7 mouse cellular contexts compared by ENCODE assay signal in the genomic region with DNA sequence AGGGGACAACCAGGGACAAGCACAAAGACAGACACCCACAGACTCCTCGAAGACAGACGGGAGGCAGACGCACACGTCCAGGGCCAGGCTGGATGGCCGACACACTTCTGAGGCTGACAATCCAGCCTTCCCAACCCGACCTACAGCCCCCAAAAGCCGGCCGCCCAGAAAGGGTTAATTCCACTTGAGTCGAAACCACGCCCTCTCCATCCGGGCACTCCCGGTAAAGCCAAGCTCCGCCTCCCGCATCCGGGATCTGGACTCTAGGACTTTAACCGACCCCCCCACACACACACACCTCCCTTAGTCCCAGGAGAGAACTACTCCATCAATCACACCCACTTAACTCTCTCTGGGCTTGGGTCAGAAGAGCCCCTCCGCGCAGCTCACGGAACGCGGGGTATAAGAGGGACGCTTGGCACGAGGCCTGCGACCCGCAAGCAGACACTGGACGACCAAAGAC. TPM values are rescaled to one million over a fixed set of nuclear protein-coding genes. Genes with fewer than 3 reads are reported as not detected.
A peak's percentile ranks its signal among the peaks of the same experiment; 100 is the strongest.
DNase-seq lines count a peak whose midpoint lies in the region; ATAC-seq and TF ChIP-seq lines count a peak whose summit lies in the region.

No protein-coding gene starts in this region.

- H3K4me3 ChIP-seq in bone marrow macrophage, adult 2 months (ENCODE audit: insufficient read depth, low read length) = peak overlapping the region; percentile 82
- H3K4me3 ChIP-seq in embryonic facial prominence, embryonic 14.5 days (ENCODE audit: low read depth, low read length) = peak overlapping the region; percentile 77
- H3K4me3 ChIP-seq in limb, embryonic 15.5 days = peak overlapping the region; percentile 62
- peak overlapping the region; percentile 73 for H3K4me3 ChIP-seq in midbrain, postnatal 0 days (ENCODE audit: low read depth, low read length)

- peak overlapping the region; percentile 92 for H3K4me2 ChIP-seq in embryonic facial prominence, embryonic 14.5 days (ENCODE audit: low read depth, low read length)
- peak overlapping the region; percentile 94 for H3K4me2 ChIP-seq in limb, embryonic 15.5 days
- peak overlapping the region; percentile 94 for H3K4me2 ChIP-seq in midbrain, postnatal 0 days (ENCODE audit: low read depth, low read length, poor library complexity, severe bottlenecking)

- peak overlapping the region; percentile 90 for H3K9ac ChIP-seq in embryonic facial prominence, embryonic 14.5 days (ENCODE audit: low read depth, low read length)
- peak overlapping the region; percentile 68 for H3K9ac ChIP-seq in limb, embryonic 15.5 days
- peak overlapping the region; percentile 98 for H3K9ac ChIP-seq in midbrain, postnatal 0 days (replicated peaks; ENCODE audit: low read length, poor library complexity, severe bottlenecking)

- no peaks in the 10 kb centered on the region for H3K27me3 ChIP-seq in embryonic facial prominence, embryonic 14.5 days (replicated peaks; ENCODE audit: control insufficient read depth, insufficient read depth, low read length)
- no peaks in the 10 kb centered on the region for H3K27me3 ChIP-seq in limb, embryonic 15.5 days
- no peaks in the 10 kb centered on the region for H3K27me3 ChIP-seq in midbrain, postnatal 0 days (ENCODE audit: insufficient read depth, low read length)

- H3K9me3 ChIP-seq in embryonic facial prominence, embryonic 14.5 days (ENCODE audit: control insufficient read depth, low read length) = no peaks in the 10 kb centered on the region
- no peaks in the 10 kb centered on the region for H3K9me3 ChIP-seq in limb, embryonic 15.5 days
- H3K9me3 ChIP-seq in midbrain, postnatal 0 days (ENCODE audit: low read length) = no peaks in the 10 kb centered on the region

- peak; percentile 44 for ATAC-seq in embryonic facial prominence, embryonic 14.5 days (ENCODE audit: low read depth)
- peak; percentile 55 for ATAC-seq in limb, embryonic 15.5 days (ENCODE audit: insufficient number of reproducible peaks, low FRiP score, low TSS enrichment, low read depth)
- ATAC-seq in midbrain, postnatal 0 days (ENCODE audit: low FRiP score) = peak; percentile 62

- TF ChIP-seq POLR2A in bone marrow macrophage, adult 2 months (IDR thresholded peaks at IDR 0.05; ENCODE audit: borderline replicate concordance, low read depth, low read length) = no peak; the same call in 1 of the 2 replicates

- H3K27ac ChIP-seq in bone marrow macrophage, adult 2 months (ENCODE audit: insufficient read depth, low read depth, low read length) = peak overlapping the region; percentile 87
- peak overlapping the region; percentile 97 for H3K27ac ChIP-seq in embryonic facial prominence, embryonic 14.5 days (replicated peaks; ENCODE audit: low read depth, low read length)
- H3K27ac ChIP-seq in limb, embryonic 15.5 days = peak overlapping the region; percentile 98
- H3K27ac ChIP-seq in midbrain, postnatal 0 days (ENCODE audit: low read depth, low read length) = peak overlapping the region; percentile 89

- H3K36me3 ChIP-seq in embryonic facial prominence, embryonic 14.5 days (ENCODE audit: control insufficient read depth, insufficient read depth, low read length) = peaks cover 38% of the 10 kb centered on the region
- H3K36me3 ChIP-seq in limb, embryonic 15.5 days = peaks cover 28% of the 10 kb centered on the region
- H3K36me3 ChIP-seq in midbrain, postnatal 0 days (ENCODE audit: insufficient read depth, low read length) = peaks cover 24% of the 10 kb centered on the region

- no peak for TF ChIP-seq CTCF in bone marrow macrophage, adult 2 months (IDR thresholded peaks at IDR 0.05; ENCODE audit: low read depth, low read length)
- no peak for TF ChIP-seq CTCF in midbrain, postnatal 0 days (IDR thresholded peaks at IDR 0.05)

- peaks cover 29% of the 10 kb centered on the region for H3K4me1 ChIP-seq in bone marrow macrophage, adult 2 months (ENCODE audit: control insufficient read depth, insufficient read depth, low read length)
- H3K4me1 ChIP-seq in embryonic facial prominence, embryonic 14.5 days (ENCODE audit: control insufficient read depth, insufficient read depth, low read length) = peaks cover 46% of the 10 kb centered on the region
- H3K4me1 ChIP-seq in limb, embryonic 15.5 days = peaks cover 66% of the 10 kb centered on the region
- H3K4me1 ChIP-seq in midbrain, postnatal 0 days (ENCODE audit: insufficient read depth, low read length) = peaks cover 35% of the 10 kb centered on the region

- peak; percentile 99 for DNase-seq in embryonic facial prominence, embryonic 14.5 days (ENCODE audit: low spot score)
- peak; percentile 96 for DNase-seq in heart, adult 8-10 months (ENCODE audit: low spot score)
- peak; percentile 98 for DNase-seq in kidney, adult 9 months
- peak; percentile 99 for DNase-seq in midbrain, postnatal 0 days (ENCODE audit: low spot score)
- peak; percentile 83 to 90 for DNase-seq in spleen, postnatal 36 days (ENCODE audit: low spot score in 2 of 2)

- WGBS in embryonic facial prominence, embryonic 14.5 days = 0% methylated on average over 20 of the region's 26 CpGs
- WGBS in limb, embryonic 15.5 days = 0% methylated on average over 26 of the region's 26 CpGs
- WGBS in midbrain, postnatal 0 days = 0% methylated on average over 26 of the region's 26 CpGs

RNA-seq across cellular contexts. Expression of a gene that starts 2.4 kb away (rescaled TPM):
- 8.1 and 9.3 TPM in 2 replicates for polyA plus RNA-seq in bone marrow macrophage, adult 2 months (2012; ENCODE audit: insufficient read depth, insufficient read length, missing spikeins)
- 24.2 and 24.3 TPM in 2 replicates for polyA plus RNA-seq in embryonic facial prominence, embryonic 14.5 days (2014; fragmentation: Nextera tagmentation; extraction: Ambion mirVana)
- total RNA-seq in heart, adult 8-10 months (2022) = 10 to 100 TPM; 19.1 to 26.2 (median 22.3) TPM
- polyA plus RNA-seq in limb, embryonic 15.5 days (2015; fragmentation: Nextera tagmentation; extraction: Ambion mirVana) = 30.8 and 32.0 TPM in 2 replicates
- total RNA-seq in midbrain, postnatal 0 days (2014; rRNA removed) = 12.1 and 14.5 TPM in 2 replicates
- 18.9 and 22.7 TPM in 2 replicates for polyA plus RNA-seq in midbrain, postnatal 0 days (2015; fragmentation: Nextera tagmentation; extraction: Ambion mirVana)

RNA-seq across cellular contexts. Expression of a gene that starts 13.1 kb away (rescaled TPM):
- not detected in 2 replicates for polyA plus RNA-seq in bone marrow macrophage, adult 2 months (2012; ENCODE audit: insufficient read depth, insufficient read length, missing spikeins)
- polyA plus RNA-seq in embryonic facial prominence, embryonic 14.5 days (2014; fragmentation: Nextera tagmentation; extraction: Ambion mirVana) = 19.2 and 21.0 TPM in 2 replicates
- 10 to 100 TPM; 13.2 to 24.7 (median 19.5) TPM for total RNA-seq in heart, adult 8-10 months (2022)
- 18.8 and 20.4 TPM in 2 replicates for polyA plus RNA-seq in limb, embryonic 15.5 days (2015; fragmentation: Nextera tagmentation; extraction: Ambion mirVana)
- 4.4 and 5.7 TPM in 2 replicates for total RNA-seq in midbrain, postnatal 0 days (2014; rRNA removed)
- polyA plus RNA-seq in midbrain, postnatal 0 days (2015; fragmentation: Nextera tagmentation; extraction: Ambion mirVana) = 5.8 and 6.3 TPM in 2 replicates

RNA-seq across cellular contexts. Expression of a gene that starts 15.7 kb away (rescaled TPM):
- 22.5 and 23.2 TPM in 2 replicates for polyA plus RNA-seq in bone marrow macrophage, adult 2 months (2012; ENCODE audit: insufficient read depth, insufficient read length, missing spikeins)
- polyA plus RNA-seq in embryonic facial prominence, embryonic 14.5 days (2014; fragmentation: Nextera tagmentation; extraction: Ambion mirVana) = 23.8 and 24.2 TPM in 2 replicates
- 10 to 100 TPM; 33.3 to 39.8 (median 36.9) TPM for total RNA-seq in heart, adult 8-10 months (2022)
- polyA plus RNA-seq in limb, embryonic 15.5 days (2015; fragmentation: Nextera tagmentation; extraction: Ambion mirVana) = 30.2 and 36.6 TPM in 2 replicates
- total RNA-seq in midbrain, postnatal 0 days (2014; rRNA removed) = 16.5 and 22.6 TPM in 2 replicates
- 18.2 and 18.8 TPM in 2 replicates for polyA plus RNA-seq in midbrain, postnatal 0 days (2015; fragmentation: Nextera tagmentation; extraction: Ambion mirVana)

RNA-seq across cellular contexts. Expression of a gene that starts 15.8 kb away (rescaled TPM):
- polyA plus RNA-seq in bone marrow macrophage, adult 2 months (2012; ENCODE audit: insufficient read depth, insufficient read length, missing spikeins) = 69.8 and 73.7 TPM in 2 replicates
- 160 and 177 TPM in 2 replicates for polyA plus RNA-seq in embryonic facial prominence, embryonic 14.5 days (2014; fragmentation: Nextera tagmentation; extraction: Ambion mirVana)
- 100 to 1,000 TPM; 109 to 140 (median 120) TPM for total RNA-seq in heart, adult 8-10 months (2022)
- 143 and 144 TPM in 2 replicates for polyA plus RNA-seq in limb, embryonic 15.5 days (2015; fragmentation: Nextera tagmentation; extraction: Ambion mirVana)
- 32.6 and 95.9 TPM in 2 replicates for total RNA-seq in midbrain, postnatal 0 days (2014; rRNA removed)
- 120 and 147 TPM in 2 replicates for polyA plus RNA-seq in midbrain, postnatal 0 days (2015; fragmentation: Nextera tagmentation; extraction: Ambion mirVana)

RNA-seq across cellular contexts. Expression of a gene that starts 41.9 kb away (rescaled TPM):
- 134 and 137 TPM in 2 replicates for polyA plus RNA-seq in bone marrow macrophage, adult 2 months (2012; ENCODE audit: insufficient read depth, insufficient read length, missing spikeins)
- polyA plus RNA-seq in embryonic facial prominence, embryonic 14.5 days (2014; fragmentation: Nextera tagmentation; extraction: Ambion mirVana) = 68.9 and 73.3 TPM in 2 replicates
- 10 to 100 TPM; 16.7 to 20.4 (median 18.3) TPM for total RNA-seq in heart, adult 8-10 months (2022)
- 77.4 and 89.3 TPM in 2 replicates for polyA plus RNA-seq in limb, embryonic 15.5 days (2015; fragmentation: Nextera tagmentation; extraction: Ambion mirVana)
- 284 and 298 TPM in 2 replicates for total RNA-seq in midbrain, postnatal 0 days (2014; rRNA removed)
- polyA plus RNA-seq in midbrain, postnatal 0 days (2015; fragmentation: Nextera tagmentation; extraction: Ambion mirVana) = 51.6 and 58.9 TPM in 2 replicates

Comparison
In these comparisons a context has a peak if more than half of its experiments do, and no peak if none do; other contexts are left out.
1. Peak in every context shown above with its lines: DNase-seq, ATAC-seq, H3K4me3 ChIP-seq and H3K27ac ChIP-seq.